Mouse (Mus musculus): ENCODE measurements at regions not wholly inside any gene's neighbourhood (a gene's known extent, or its start where the extent isn't known, plus 50 kb on each side); places are given as distances from the start of the nearest gene placed in this dataset.

DNA sequence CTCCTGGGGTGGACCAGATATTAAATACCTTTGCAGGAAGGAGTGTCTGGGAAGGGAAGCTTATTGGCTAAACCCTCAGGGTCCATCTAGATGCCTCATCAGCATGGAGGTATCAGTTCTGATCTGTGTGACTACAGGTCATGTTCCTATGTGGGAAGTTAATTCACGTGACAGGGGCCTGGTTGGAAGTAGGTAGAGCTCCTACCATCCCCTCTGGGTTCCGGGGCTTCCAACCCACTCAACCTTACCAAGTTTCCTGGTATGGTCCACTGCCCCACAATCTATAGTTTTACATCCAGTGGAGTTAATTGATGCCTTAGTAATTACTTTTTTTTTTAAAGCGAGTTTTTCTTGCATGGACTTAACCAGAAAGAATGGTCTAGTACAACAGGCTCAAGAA lies 130.3 kb downstream of the Enc1 start:
- TF ChIP-seq POLR2A (IDR thresholded peaks at IDR 0.05; ENCODE audit: low read depth, low read length), result no peak
- TF ChIP-seq CTCF (conservative IDR thresholded peaks at IDR 0.05; ENCODE audit: insufficient read depth, insufficient read length, low read depth, low read length), result no peak
